Mouse (Mus musculus): ENCODE results near the gene Ahdc1.

GRCm38 (mm10) chr4:133032410-133033095 is 21.5 kb downstream of the Ahdc1 start:
- TF ChIP-seq CTCF (IDR thresholded peaks at IDR 0.05; ENCODE audit: low read depth): no peak
- TF ChIP-seq EP300 (optimal IDR thresholded peaks at IDR 0.05): no peak

Measured in stomach, postnatal 0 days (tissue).